Mouse (Mus musculus): ENCODE measurements around the gene Nxpe4. TPM values are rescaled to one million over a fixed set of nuclear protein-coding genes. Genes with fewer than 3 reads are reported as not detected.
"Not testable (repeated sequence)": the region's sequence is repeated elsewhere in the genome, so short reads cannot be mapped to it uniquely, and the experiment has no call there.

Nxpe4 gene
- polyA plus RNA-seq, 1 experiment from 2014 or later = 8.4 TPM

- H3K4me1 ChIP-seq = no peaks in the 10 kb centered on the region
- no peak for ATAC-seq (replicated peaks)
- H3K4me2 ChIP-seq = no peak overlapping the region
- no peaks in the 10 kb centered on the region for H3K9me3 ChIP-seq
- no peak overlapping the region for H3K4me3 ChIP-seq
- no peaks in the 10 kb centered on the region for H3K36me3 ChIP-seq (replicated peaks)
- H3K9ac ChIP-seq = no peak overlapping the region
- 78% methylated on average over 3 of the region's 3 CpGs for WGBS
- no peaks in the 10 kb centered on the region for H3K27me3 ChIP-seq (replicated peaks)
- no peak overlapping the region for H3K27ac ChIP-seq
Observed at GRCm38 (mm10) chr9:48389983-48390382, 228.2 kb downstream of the Nxpe4 start.

- Histone ChIP-seq H3K4me1 (no peaks in the 10 kb centered on the region), H3K9me3 (no peaks in the 10 kb centered on the region), H3K27me3 (replicated peaks) (no peaks in the 10 kb centered on the region), H3K4me2 (no peak overlapping the region), H3K27ac (no peak overlapping the region), H3K9ac (no peak overlapping the region), H3K4me3 (no peak overlapping the region), H3K36me3 (replicated peaks) (no peaks in the 10 kb centered on the region)
- no peak for ATAC-seq (replicated peaks)
- 96% methylated on average over 10 of the region's 10 CpGs for WGBS
Observed at GRCm38 (mm10) chr9:48403590-48404209, 241.9 kb downstream of the Nxpe4 start.

GRCm38 (mm10) chr9:48404687-48405086 lies 242.9 kb downstream of the Nxpe4 start:
- H3K27ac ChIP-seq = no peak overlapping the region
- H3K4me1 ChIP-seq = no peaks in the 10 kb centered on the region
- ATAC-seq (replicated peaks) = no peak
- 68% methylated on average over 3 of the region's 3 CpGs for WGBS
- H3K36me3 ChIP-seq (replicated peaks) = no peaks in the 10 kb centered on the region
- H3K4me2 ChIP-seq = no peak overlapping the region
- no peaks in the 10 kb centered on the region for H3K27me3 ChIP-seq (replicated peaks)
- H3K9me3 ChIP-seq = no peaks in the 10 kb centered on the region
- H3K4me3 ChIP-seq = no peak overlapping the region
- no peak overlapping the region for H3K9ac ChIP-seq

GRCm38 (mm10) chr9:48407549-48408327 lies 245.9 kb downstream of the Nxpe4 start:
- no peaks in the 10 kb centered on the region for H3K9me3 ChIP-seq
- H3K4me1 ChIP-seq = no peaks in the 10 kb centered on the region
- ATAC-seq (replicated peaks) = no peak
- H3K36me3 ChIP-seq (replicated peaks) = no peaks in the 10 kb centered on the region
- H3K27me3 ChIP-seq (replicated peaks) = no peaks in the 10 kb centered on the region
- H3K4me3 ChIP-seq = no peak overlapping the region
- H3K9ac ChIP-seq = no peak overlapping the region
- 84% methylated on average over 10 of the region's 10 CpGs for WGBS
- H3K4me2 ChIP-seq = no peak overlapping the region
- H3K27ac ChIP-seq = no peak overlapping the region

GRCm38 (mm10) chr9:48410217-48411035 lies 248.6 kb downstream of the Nxpe4 start:
- Histone ChIP-seq H3K9me3 (no peaks in the 10 kb centered on the region), H3K27me3 (replicated peaks) (no peaks in the 10 kb centered on the region), H3K4me2 (no peak overlapping the region), H3K9ac (no peak overlapping the region), H3K27ac (no peak overlapping the region), H3K36me3 (replicated peaks) (no peaks in the 10 kb centered on the region), H3K4me1 (no peaks in the 10 kb centered on the region), H3K4me3 (no peak overlapping the region)
- ATAC-seq (replicated peaks) = no peak
- WGBS = 92% methylated on average over 6 of the region's 6 CpGs

GRCm38 (mm10) chr9:48413591-48413990 lies 251.8 kb downstream of the Nxpe4 start:
- no peak for ATAC-seq (replicated peaks)
- Histone ChIP-seq H3K9ac (no peak overlapping the region), H3K4me2 (no peak overlapping the region), H3K4me1 (no peaks in the 10 kb centered on the region), H3K27me3 (replicated peaks) (no peaks in the 10 kb centered on the region), H3K27ac (no peak overlapping the region), H3K4me3 (no peak overlapping the region), H3K36me3 (replicated peaks) (no peaks in the 10 kb centered on the region), H3K9me3 (no peaks in the 10 kb centered on the region)
- WGBS = 49% methylated on average over 2 of the region's 2 CpGs

GRCm38 (mm10) chr9:48417366-48417765 lies 255.5 kb downstream of the Nxpe4 start:
- not testable (repeated sequence) for H3K27ac ChIP-seq; H3K4me1 ChIP-seq; H3K27me3 ChIP-seq (replicated peaks); H3K9ac ChIP-seq; H3K36me3 ChIP-seq (replicated peaks); ATAC-seq (replicated peaks); H3K4me2 ChIP-seq; H3K9me3 ChIP-seq; H3K4me3 ChIP-seq
- WGBS = 92% methylated on average over 8 of the region's 8 CpGs

- no peaks in the 10 kb centered on the region for H3K27me3 ChIP-seq (replicated peaks)
- no peak overlapping the region for H3K9ac ChIP-seq
- WGBS = 86% methylated on average over 3 of the region's 3 CpGs
- no peaks in the 10 kb centered on the region for H3K9me3 ChIP-seq
- H3K4me2 ChIP-seq = no peak overlapping the region
- H3K4me3 ChIP-seq = no peak overlapping the region
- no peak for ATAC-seq (replicated peaks)
- no peaks in the 10 kb centered on the region for H3K4me1 ChIP-seq
- no peak overlapping the region for H3K27ac ChIP-seq
- H3K36me3 ChIP-seq (replicated peaks) = no peaks in the 10 kb centered on the region
Observed at GRCm38 (mm10) chr9:48417994-48418393, 256.2 kb downstream of the Nxpe4 start.

GRCm38 (mm10) chr9:48418397-48418796 lies 256.6 kb downstream of the Nxpe4 start:
- Histone ChIP-seq H3K4me2 (no peak overlapping the region), H3K27me3 (replicated peaks) (no peaks in the 10 kb centered on the region), H3K36me3 (replicated peaks) (no peaks in the 10 kb centered on the region), H3K27ac (no peak overlapping the region), H3K9ac (no peak overlapping the region), H3K9me3 (no peaks in the 10 kb centered on the region), H3K4me3 (no peak overlapping the region), H3K4me1 (no peaks in the 10 kb centered on the region)
- no peak for ATAC-seq (replicated peaks)
- WGBS = 68% methylated on average over 2 of the region's 2 CpGs

- H3K36me3 ChIP-seq (replicated peaks) = no peaks in the 10 kb centered on the region
- H3K27ac ChIP-seq = no peak overlapping the region
- 72% methylated on average over 8 of the region's 8 CpGs for WGBS
- H3K27me3 ChIP-seq (replicated peaks) = no peaks in the 10 kb centered on the region
- no peak overlapping the region for H3K9ac ChIP-seq
- H3K4me3 ChIP-seq = no peak overlapping the region
- H3K4me1 ChIP-seq = no peaks in the 10 kb centered on the region
- H3K4me2 ChIP-seq = no peak overlapping the region
- no peak for ATAC-seq (replicated peaks)
- no peaks in the 10 kb centered on the region for H3K9me3 ChIP-seq
Observed at GRCm38 (mm10) chr9:48418829-48419228, 257.0 kb downstream of the Nxpe4 start.

GRCm38 (mm10) chr9:48420437-48420836 lies 258.6 kb downstream of the Nxpe4 start:
- no peaks in the 10 kb centered on the region for H3K4me1 ChIP-seq
- no peak overlapping the region for H3K9ac ChIP-seq
- no peak overlapping the region for H3K27ac ChIP-seq
- no peaks in the 10 kb centered on the region for H3K9me3 ChIP-seq
- H3K4me2 ChIP-seq = no peak overlapping the region
- WGBS = 80% methylated on average over 7 of the region's 7 CpGs
- no peak for ATAC-seq (replicated peaks)
- no peaks in the 10 kb centered on the region for H3K36me3 ChIP-seq (replicated peaks)
- H3K4me3 ChIP-seq = no peak overlapping the region
- H3K27me3 ChIP-seq (replicated peaks) = no peaks in the 10 kb centered on the region

- H3K36me3 ChIP-seq (replicated peaks) = no peaks in the 10 kb centered on the region
- no peak for ATAC-seq (replicated peaks)
- no peaks in the 10 kb centered on the region for H3K27me3 ChIP-seq (replicated peaks)
- H3K4me1 ChIP-seq = no peaks in the 10 kb centered on the region
- no peaks in the 10 kb centered on the region for H3K9me3 ChIP-seq
- H3K9ac ChIP-seq = no peak overlapping the region
- 90% methylated on average over 2 of the region's 2 CpGs for WGBS
- H3K27ac ChIP-seq = no peak overlapping the region
- H3K4me2 ChIP-seq = no peak overlapping the region
- H3K4me3 ChIP-seq = no peak overlapping the region
Observed at GRCm38 (mm10) chr9:48421029-48421428, 259.2 kb downstream of the Nxpe4 start.

Data from midbrain, embryonic 15.5 days (tissue).